Mouse (Mus musculus) activated CD4-positive, CD25-positive, alpha-beta regulatory T cell, adult 4 months (primary cell): Measurements from ENCODE around the gene Abca8a. TPM values are rescaled to one million over a fixed set of nuclear protein-coding genes. Genes with fewer than 3 reads are reported as not detected.
"Not testable (repeated sequence)": the region's sequence is repeated elsewhere in the genome, so short reads cannot be mapped to it uniquely, and the experiment has no call there.

Experiments
- ATAC-seq: one replicate; pipeline ENCODE4 v1.8.0; 2017
- polyA plus RNA-seq, 2 experiments: library from polyadenylated mRNA; unstranded; fragments of 100-300 nt; shearing (Covaris generic); gene quantifications; one replicate each; pipeline ENCODE4 v1.2.1; 2017

The Abca8a gene
- polyA plus RNA-seq, 2 experiments from 2014 or later, result 0.26 TPM; not detected in 1

DNA sequence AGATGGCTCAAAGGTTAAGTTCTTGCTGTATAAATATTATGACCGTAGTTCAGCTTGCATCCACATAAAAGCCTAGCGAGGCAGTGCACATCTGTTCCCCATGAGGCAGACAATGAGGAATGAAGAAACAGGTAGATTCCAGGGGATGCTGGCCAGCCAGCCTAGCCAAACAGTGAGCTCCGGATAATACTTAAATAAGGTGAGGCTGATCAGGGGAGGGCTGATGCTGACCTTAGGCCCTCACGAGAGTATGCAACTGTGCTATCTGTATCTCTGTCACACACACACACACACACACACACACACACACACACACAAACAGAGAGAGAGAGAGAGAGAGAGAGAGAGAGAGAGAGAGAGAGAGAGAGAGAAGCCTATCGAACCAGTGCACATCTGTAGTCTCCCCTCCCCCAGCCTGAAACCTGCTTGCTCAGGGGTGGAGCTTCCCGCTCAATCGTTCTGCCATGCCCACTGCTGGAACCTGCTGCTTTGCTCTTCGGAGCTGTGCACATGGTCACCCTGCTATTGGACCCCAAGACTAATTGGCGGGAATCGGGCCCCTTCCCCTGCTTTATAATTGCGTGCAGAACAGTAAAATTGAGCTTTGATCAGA, 108.2 kb downstream of the Abca8a start:
- not testable (repeated sequence) for ATAC-seq

GRCm38 (mm10) chr11:109981872-109982271, 113.9 kb downstream of the Abca8a start:
- ATAC-seq, result no peak

Other genes starting within 250 kb of the Abca8a start
- not detected for gene Abca8b, start 100.1 kb downstream of the Abca8a start, polyA plus RNA-seq
- not detected for gene Abca9, start 72.2 kb upstream of the Abca8a start, polyA plus RNA-seq
- gene Abca6, start 155.8 kb upstream of the Abca8a start, polyA plus RNA-seq, result not detected
- gene Abca5, start 241.7 kb upstream of the Abca8a start, polyA plus RNA-seq, result under 1 TPM; 0.29 to 0.34 TPM